Mouse (Mus musculus) thymus, adult 2 months (tissue): ENCODE results near the gene Wtip.

Experiments used
- CTCF ChIP-seq: fragments of 200-500 bp; IDR thresholded peaks from 2 replicates; pipeline ENCODE4 v1.5.1; 2012; ENCODE audit warnings: mild to moderate bottlenecking, control low read depth, low read length, moderate library complexity, borderline replicate concordance; ENCODE audit not compliant: control insufficient read depth, poor library complexity, insufficient read depth; ENCODE audit errors: extremely low read depth
- POLR2A ChIP-seq: fragments of 200-500 bp; IDR thresholded peaks from 2 replicates; pipeline ENCODE4 v1.6.1; 2012; ENCODE audit warnings: mild to moderate bottlenecking, low read length, control low read depth, moderate library complexity; ENCODE audit not compliant: control insufficient read depth, poor library complexity, insufficient read depth; ENCODE audit errors: extremely low read depth

DNA sequence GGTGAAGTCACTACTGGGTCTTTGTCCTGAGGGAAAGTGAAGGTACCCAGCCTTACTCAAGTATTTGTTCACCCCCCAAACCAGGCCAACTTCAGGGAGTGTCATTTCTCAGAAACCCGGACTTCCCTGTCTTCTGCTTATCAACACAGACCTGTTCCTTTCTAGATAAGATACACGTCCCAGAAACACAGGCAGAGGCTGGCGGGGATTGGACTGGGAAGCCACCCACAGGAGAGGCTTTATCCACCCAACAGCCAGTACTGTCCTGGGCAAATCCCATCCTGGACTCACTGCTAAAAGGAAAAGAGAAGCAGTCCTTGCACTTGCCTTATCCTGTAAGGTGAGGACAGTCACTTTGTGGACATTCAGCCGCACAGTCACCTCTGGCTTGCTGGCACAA, 14.1 kb upstream of the Wtip start:
- TF ChIP-seq CTCF, result no peak
- TF ChIP-seq POLR2A, result no peak
